Mouse (Mus musculus): ENCODE measurements around the gene Tead3.
"Not testable (repeated sequence)": the region's sequence is repeated elsewhere in the genome, so short reads cannot be mapped to it uniquely, and the experiment has no call there.

Tead3 gene

DNA sequence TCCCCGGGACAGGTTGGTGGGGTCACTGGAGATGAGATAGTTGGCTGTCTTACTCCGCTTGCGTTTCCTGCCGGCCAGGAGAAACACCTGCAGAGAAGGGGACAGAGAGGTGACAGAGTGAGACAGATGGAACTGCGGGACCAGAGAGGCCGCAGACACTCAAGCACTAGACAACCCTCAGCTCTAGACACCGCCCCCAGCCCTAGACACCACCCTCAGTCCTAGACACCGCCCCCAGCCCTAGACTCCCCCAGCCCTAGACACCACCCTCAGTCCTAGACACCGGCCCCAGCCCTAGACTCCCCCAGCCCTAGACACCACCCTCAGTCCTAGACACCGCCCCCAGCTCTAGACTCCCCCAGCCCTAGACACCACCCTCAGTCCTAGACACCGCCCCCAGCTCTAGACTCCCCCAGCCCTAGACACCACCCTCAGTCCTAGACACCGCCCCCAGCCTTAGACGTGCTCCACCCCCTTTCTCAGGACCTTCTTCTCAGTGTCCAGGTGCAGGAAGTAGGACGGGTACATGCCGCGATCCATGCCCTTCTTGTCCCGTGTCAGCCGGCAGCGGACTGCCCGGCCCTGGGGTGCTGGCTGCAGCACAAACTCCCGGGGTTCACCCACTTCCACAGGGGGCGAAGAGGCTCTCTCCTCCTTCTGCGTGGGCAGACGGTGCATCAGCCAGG is 8.1 kb upstream of the Tead3 start:
- peak in 1 of 2 experiments; percentile 39 for DNase-seq

GRCm38 (mm10) chr17:28355871-28356270 is 5.3 kb upstream of the Tead3 start:
- DNase-seq, result no peak

GRCm38 (mm10) chr17:28352018-28352417 is 1.4 kb upstream of the Tead3 start:
- DNase-seq, result no peak

- peak in 1 of 2 experiments; percentile 70 for DNase-seq
Measured at GRCm38 (mm10) chr17:28351353-28351890, 805 bp upstream of the Tead3 start.

GRCm38 (mm10) chr17:28349901-28350465 is 634 bp downstream of the Tead3 start:
- DNase-seq, result no peak

GRCm38 (mm10) chr17:28349264-28349880 is 1.2 kb downstream of the Tead3 start:
- peak; percentile 39 to 57 for DNase-seq

DNA sequence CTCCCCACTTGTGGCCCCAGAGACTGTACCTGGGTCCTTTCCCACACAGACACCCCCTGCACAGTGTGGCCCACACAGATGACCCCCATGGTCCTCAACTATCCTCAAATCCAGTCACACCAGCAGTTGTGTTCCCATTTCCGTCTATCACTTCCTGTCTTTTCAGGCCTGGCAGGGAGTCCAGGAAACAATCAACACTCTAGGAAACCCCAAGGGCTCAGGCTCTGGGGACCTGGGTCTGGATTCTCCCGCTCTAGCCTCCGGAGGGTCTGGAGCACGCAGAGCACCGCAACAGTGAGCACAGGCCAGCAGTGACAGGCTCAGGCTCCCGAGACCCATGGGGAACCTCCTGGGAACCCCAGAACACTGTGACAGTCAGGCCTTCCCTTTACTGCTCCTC is 2.4 kb downstream of the Tead3 start:
- peak; percentile 26 to 49 for DNase-seq

DNA sequence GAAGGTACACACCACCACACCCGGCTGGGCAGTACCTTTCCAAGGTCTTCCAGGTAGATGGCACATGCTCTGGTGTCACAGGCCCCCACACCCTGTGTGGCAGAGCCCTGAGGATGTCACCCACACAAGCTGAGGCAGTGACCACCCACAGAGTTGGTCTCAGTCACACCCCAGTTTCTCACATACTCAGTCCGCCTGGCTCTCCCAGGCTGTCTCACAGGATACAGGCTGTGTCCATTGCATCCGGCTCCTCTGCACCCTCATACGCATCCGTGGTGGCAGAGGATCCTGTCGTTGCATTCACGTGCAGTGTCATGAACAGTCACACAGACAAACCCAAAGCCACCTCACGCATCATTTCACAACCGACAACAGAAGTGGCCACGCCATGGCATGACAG is 3.3 kb downstream of the Tead3 start:
- DNase-seq, result no peak

DNA sequence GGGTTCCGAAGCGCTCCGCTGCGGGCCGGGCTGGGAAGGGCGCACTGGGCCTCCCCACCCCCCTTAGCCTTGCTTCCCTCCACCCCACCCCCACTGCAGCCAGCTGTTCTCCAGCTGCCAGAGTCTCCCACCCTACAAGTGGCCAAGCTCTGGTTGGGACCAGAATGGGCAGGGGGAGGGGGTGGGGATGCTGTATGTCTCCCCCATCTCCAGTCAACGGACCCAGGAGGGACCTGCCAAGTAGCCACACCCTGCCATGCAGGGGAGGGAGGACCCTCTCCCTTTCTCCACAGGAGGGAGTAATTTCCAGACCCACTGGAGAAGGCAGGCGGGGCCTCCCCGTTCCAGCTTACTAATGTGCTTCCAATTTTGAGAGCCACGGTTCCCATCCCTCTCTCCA is 4.7 kb downstream of the Tead3 start:
- peak; percentile 80 to 85 for DNase-seq

GRCm38 (mm10) chr17:28345271-28345721 is 5.3 kb downstream of the Tead3 start:
- peak; percentile 66 to 76 for DNase-seq

GRCm38 (mm10) chr17:28344670-28345069 is 5.9 kb downstream of the Tead3 start:
- DNase-seq, result no peak

DNA sequence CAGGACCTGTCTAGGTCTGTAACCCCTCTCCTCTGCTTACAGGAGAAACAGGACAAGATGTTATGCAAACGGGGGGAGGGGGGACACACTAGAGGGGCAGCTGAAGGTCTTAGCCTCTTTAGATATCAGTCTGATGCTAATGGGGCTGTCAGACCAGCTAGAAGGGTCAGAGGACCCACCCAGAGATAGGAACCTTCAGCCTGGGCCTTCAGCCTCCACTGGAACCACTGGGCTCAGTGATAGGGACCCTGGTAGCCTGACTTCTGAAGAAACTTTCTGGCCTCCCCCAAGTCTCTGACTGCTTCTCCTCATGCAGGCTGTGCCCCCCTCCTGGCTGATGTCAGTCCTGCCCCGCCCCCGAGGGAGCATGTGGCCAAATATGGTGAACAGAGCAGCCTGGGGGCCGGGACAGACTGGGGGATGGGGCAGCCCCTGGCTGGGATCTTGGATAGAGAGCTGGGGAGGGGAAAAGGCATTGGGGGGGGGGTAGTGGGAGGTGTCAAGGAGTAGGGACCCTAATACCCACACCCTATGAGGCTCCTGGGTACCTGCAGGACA is 6.5 kb downstream of the Tead3 start:
- peak; percentile 73 to 79 for DNase-seq

GRCm38 (mm10) chr17:28341091-28341490 is 9.5 kb downstream of the Tead3 start:
- DNase-seq, result peak; percentile 94 to 97

GRCm38 (mm10) chr17:28340578-28340977 is 10.0 kb downstream of the Tead3 start:
- DNase-seq, result no peak

GRCm38 (mm10) chr17:28337547-28337946 is 13.1 kb downstream of the Tead3 start:
- no peak for DNase-seq

DNA sequence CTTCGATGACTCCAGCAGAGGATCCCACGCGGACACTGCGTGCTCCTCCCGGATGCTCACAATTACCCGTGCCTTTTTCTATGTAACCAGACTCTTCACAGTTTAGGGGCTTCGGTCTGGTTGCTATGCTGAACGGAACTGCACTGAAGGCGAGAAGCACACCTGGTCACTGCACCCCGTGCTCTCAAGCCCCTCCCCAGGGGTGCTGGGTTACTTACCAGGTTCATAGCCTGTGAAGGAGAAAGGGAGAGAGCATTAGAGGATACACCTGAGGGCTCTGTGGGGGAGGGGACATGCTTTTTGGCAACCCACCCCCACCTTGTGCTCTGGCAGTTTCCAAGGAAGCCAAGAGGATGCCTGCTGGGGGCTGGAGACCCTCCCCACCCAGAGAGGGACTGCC is 15.3 kb downstream of the Tead3 start:
- DNase-seq, result peak in 1 of 2 experiments; percentile 1

GRCm38 (mm10) chr17:28332915-28333546 is 17.6 kb downstream of the Tead3 start:
- DNase-seq, result peak in 1 of 2 experiments; percentile 61

DNA sequence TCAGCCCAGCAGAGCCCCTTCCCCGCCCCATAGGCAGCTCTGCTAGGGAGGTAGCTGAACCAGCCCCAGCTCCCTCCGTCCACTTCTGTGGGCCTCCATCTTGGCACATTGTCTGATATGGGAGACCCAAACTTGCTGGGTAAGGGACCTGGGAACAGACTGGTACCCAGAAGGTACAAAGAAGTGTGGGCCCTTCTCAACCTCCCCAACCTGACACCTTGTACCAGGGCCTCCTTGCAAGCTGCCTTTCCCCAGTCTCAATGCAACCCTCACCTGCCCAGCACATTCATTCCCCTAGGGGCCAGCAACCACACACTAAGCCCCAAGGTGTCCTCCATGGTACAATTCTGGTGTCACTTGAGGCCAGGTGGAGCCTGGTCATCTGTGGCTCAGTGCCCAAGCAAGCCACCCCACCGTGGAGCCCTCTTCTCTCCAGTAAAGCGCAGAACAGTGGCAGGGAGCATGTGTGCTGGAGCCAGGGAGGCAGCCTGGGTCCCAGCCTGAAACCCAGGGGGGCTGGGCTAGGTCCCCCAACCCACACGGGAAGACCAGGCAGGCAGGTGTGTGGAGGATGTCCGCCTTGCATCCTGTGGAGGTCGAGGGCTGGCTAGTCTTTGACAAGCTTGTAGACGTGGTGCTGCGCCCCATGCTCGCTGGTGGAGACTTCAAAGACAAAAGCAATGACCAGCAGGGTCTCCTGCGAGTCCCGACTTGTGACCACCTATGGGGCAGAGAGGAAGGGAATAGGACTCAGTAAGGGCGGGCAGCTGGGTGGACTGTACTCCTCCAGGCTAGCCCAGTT is 18.3 kb downstream of the Tead3 start:
- peak in 1 of 2 experiments; percentile 41 for DNase-seq

DNA sequence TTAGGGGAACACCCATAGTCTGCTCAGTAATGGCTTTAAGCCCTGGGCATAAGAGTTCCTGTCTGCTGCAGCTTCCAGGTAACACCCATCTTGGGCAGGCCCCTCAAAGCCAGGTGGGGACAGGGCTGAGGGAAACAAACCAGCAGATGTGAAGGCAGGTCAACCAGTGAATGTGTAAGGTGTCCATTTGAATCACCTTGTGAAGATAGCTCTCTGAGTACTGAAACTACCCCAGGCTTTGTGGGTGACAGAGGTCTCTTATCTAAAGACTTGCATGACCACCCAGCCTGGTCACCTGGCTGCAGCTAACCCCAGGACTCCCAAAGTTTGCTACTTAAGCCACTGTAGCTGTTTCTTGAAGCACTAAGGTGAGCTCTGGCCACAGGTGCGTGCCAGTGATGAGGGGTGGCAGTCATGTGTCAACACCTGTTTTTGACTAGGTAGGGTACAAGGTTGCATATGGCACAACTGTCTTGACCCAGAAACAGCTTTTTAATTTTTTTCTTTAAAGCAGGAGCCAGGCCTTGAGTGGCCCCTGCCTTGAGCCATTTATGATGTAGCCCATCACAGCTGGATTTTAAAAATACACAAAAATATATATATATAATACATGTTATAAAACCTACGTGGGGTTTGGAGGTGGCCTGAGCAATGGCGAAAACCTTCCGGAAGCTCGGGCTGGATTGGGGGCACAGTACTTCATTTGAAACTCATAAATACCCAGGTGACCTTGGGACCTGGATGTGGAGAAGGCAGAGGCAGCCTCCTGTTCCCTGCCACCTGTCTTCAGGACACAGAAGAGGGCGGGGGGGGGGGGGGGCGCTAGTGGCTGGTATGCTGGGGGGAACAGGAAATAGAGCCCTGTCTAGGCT is 19.1 kb downstream of the Tead3 start:
- DNase-seq, result peak in 1 of 2 experiments; percentile 36

- DNase-seq, result not testable (repeated sequence)
Measured at GRCm38 (mm10) chr17:28330590-28330989, 20.0 kb downstream of the Tead3 start.

GRCm38 (mm10) chr17:28330232-28330546 is 20.4 kb downstream of the Tead3 start:
- DNase-seq, result no peak
